Mouse (Mus musculus): ENCODE data around the gene Notch2.

GRCm38 (mm10) chr3:98104851-98105471 is 91.6 kb downstream of the Notch2 start:
- no peak for TF ChIP-seq POLR2A (IDR thresholded peaks at IDR 0.05; ENCODE audit: extremely low read depth, insufficient read depth, low read length)
- no peak for TF ChIP-seq CTCF (IDR thresholded peaks at IDR 0.05; ENCODE audit: extremely low read depth, insufficient read depth, low read length)

All from cortical plate, adult 2 months (tissue).